Mouse (Mus musculus) heart, postnatal 10 days (tissue): ENCODE results near the gene Zfp689. TPM values are rescaled to one million over a fixed set of nuclear protein-coding genes. Genes with fewer than 3 reads are reported as not detected.
"Not testable (repeated sequence)": the region's sequence is repeated elsewhere in the genome, so short reads cannot be mapped to it uniquely, and the experiment has no call there.

Experiments
- DNase-seq, 2 experiments: peaks; one replicate each; pipeline ENCODE4 v3.0.0; 2021
- intact Hi-C: fragments of 180-260 bp; cut with DNase I; formaldehyde crosslinking; loops from one replicate; pipeline ENCODE4 v1.15.1; 2025
- microRNA-seq, 2 experiments: library from miRNA; unstranded; fragments of <30 nt; microRNA quantifications; one replicate each; pipeline ENCODE4 v1.2.0; 2022
- total RNA-seq, 2 experiments: library from RNA; stranded (reverse); gene quantifications; 2 replicates each; pipeline ENCODE4 v1.2.3; 2021

Gene Zfp689
- total RNA-seq, 2 experiments from 2014 or later, result 2.7 to 3.0 TPM

GRCm38 (mm10) chr7:127411418-127411817, 37.5 kb downstream of the Zfp689 start:
- intact Hi-C loops, result no loop called here

GRCm38 (mm10) chr7:127406002-127406987, 42.7 kb downstream of the Zfp689 start, which contains the start of gene Zfp764:
TSS of gene Zfp764 (minus strand) at chr7:127406822.
- DNase-seq, result peak; percentile 90 to 95
- intact Hi-C loops, result loop anchor here (5.0 kb wide), 2 partner anchors 44 to 66 kb away; no protein-coding TSS in a partner anchor

More at GRCm38 (mm10) chr7:127411418-127411817, 37.5 kb downstream of the Zfp689 start:
- DNase-seq, result no peak

GRCm38 (mm10) chr7:127404101-127404500, 44.9 kb downstream of the Zfp689 start:
- DNase-seq, intact Hi-C loops: not testable (repeated sequence)

- DNase-seq, result no peak
- intact Hi-C loops, result no loop called here
Measured at GRCm38 (mm10) chr7:127402980-127403379, 46.0 kb downstream of the Zfp689 start.

DNA sequence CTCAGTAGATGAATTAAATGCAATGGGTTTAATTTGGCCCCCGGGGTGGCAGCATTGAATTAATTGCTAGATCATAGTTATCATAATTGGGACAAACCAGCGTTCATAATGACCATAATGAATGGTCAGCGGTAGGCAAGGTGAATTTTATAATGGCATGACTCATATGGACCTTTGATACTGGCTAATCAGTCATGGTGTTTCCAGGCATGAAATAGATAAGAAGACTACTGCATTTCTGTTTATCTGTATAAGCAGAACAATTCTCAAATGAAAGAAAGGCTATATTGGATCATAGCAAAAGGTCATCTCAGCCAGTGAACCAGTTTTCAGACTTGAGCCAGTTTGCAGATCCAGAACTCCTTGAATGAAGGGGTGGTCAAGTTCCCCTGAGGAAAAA, 48.6 kb downstream of the Zfp689 start:
- intact Hi-C loops, result no loop called here
- DNase-seq, result no peak

DNA sequence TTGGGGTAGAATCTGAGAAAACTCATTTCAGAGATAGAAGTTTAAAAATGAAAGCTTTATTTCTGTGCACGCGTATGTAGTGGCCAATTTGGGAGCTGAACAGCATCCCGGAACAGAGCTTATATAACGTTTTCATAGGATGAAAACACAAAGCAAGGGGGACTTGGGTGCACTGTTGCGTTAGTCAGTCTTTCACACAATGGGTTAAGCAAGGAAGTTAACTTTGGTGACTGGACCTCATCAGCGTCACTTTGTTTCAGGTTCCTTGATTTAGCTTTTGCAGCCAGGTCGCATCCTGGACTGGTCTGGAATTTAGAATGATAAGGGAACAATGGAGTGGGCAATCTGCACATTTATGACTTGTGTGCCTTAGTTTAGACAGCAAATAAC, 55.0 kb downstream of the Zfp689 start:
- intact Hi-C loops, result no loop called here
- DNase-seq, result no peak

- DNase-seq, result peak; percentile 99
- intact Hi-C loops, result no loop called here
Measured at GRCm38 (mm10) chr7:127393157-127393943, 55.6 kb downstream of the Zfp689 start, which contains the start of gene E430018J23Rik. TSS of gene E430018J23Rik (minus strand) at chr7:127393629.

- no peak for DNase-seq
- intact Hi-C loops, result no loop called here
Measured at GRCm38 (mm10) chr7:127392251-127392824, 56.6 kb downstream of the Zfp689 start.

Small RNA genes lying within 50 kb of the gene (microRNA-seq; reads per million reads assigned to microRNA genes)
- gene Gm47278, result 0 reads per million in 2 experiments
- 0 to 0.35 reads per million in 2 experiments for gene Mir7060

Other genes starting within 250 kb of the Zfp689 start
- gene Tbc1d10b, start 240.7 kb downstream of the Zfp689 start, total RNA-seq, result 10 to 100 TPM; 35.3 to 37.2 TPM
- gene Mylpf, start 240.3 kb downstream of the Zfp689 start, total RNA-seq, result 1 to 10 TPM; 1.7 to 2.5 TPM
- gene Zfp553, start 216.1 kb downstream of the Zfp689 start, total RNA-seq, result 1 to 10 TPM; 6.8 to 8.8 TPM
- 10 to 100 TPM; 11.5 to 15.5 TPM for gene Sept1, start 216.0 kb downstream of the Zfp689 start, total RNA-seq
- 10 to 100 TPM; 14.3 to 15.9 TPM for gene Zfp771, start 204.9 kb downstream of the Zfp689 start, total RNA-seq
- gene Dctpp1, start 188.4 kb downstream of the Zfp689 start, total RNA-seq, result 10 to 100 TPM; 45.2 to 48.5 TPM
- 10 to 100 TPM; 39.4 to 49.4 TPM for gene Sephs2, start 175.1 kb downstream of the Zfp689 start, total RNA-seq
- 1 to 10 TPM; 2.8 to 3.7 TPM for gene Itgal, start 152.9 kb downstream of the Zfp689 start, total RNA-seq
- 10 to 100 TPM; 40.4 to 43.0 TPM for gene Zfp768, start 103.6 kb downstream of the Zfp689 start, total RNA-seq
- 1 to 10 TPM; 5.5 to 5.6 TPM for gene Zfp747, start 73.1 kb downstream of the Zfp689 start, total RNA-seq
- gene 9130019O22Rik, start 62.0 kb downstream of the Zfp689 start, total RNA-seq, result 1 to 10 TPM; 2.9 to 3.2 TPM
- gene E430018J23Rik, start 55.5 kb downstream of the Zfp689 start, total RNA-seq, result 1 to 10 TPM; 4.7 to 5.7 TPM
- gene Zfp764, start 42.3 kb downstream of the Zfp689 start, total RNA-seq, result 1 to 10 TPM; 4.7 TPM
- gene Zfp688, start 27.1 kb downstream of the Zfp689 start, total RNA-seq, result 1 to 10 TPM; 3.8 to 6.2 TPM
- 10 to 100 TPM; 27.1 to 27.4 TPM for gene Prr14, start 10.5 kb upstream of the Zfp689 start, total RNA-seq
- gene Fbrs, start 30.0 kb upstream of the Zfp689 start, total RNA-seq, result 10 to 100 TPM; 41.6 to 42.1 TPM
- 10 to 100 TPM; 67.8 to 74.8 TPM for gene Srcap, start 62.8 kb upstream of the Zfp689 start, total RNA-seq
- gene Gm42715, start 70.4 kb upstream of the Zfp689 start, total RNA-seq, result 10 to 100 TPM; 14.1 to 14.3 TPM
- gene Tmem265, start 112.2 kb upstream of the Zfp689 start, total RNA-seq, result not detected
- 10 to 100 TPM; 21.0 to 21.1 TPM for gene Phkg2, start 124.2 kb upstream of the Zfp689 start, total RNA-seq
- gene Ccdc189, start 139.4 kb upstream of the Zfp689 start, total RNA-seq, result 1 to 10 TPM; 7.3 to 8.7 TPM
- 10 to 100 TPM; 54.3 to 57.0 TPM for gene Rnf40, start 139.6 kb upstream of the Zfp689 start, total RNA-seq
- 10 to 100 TPM; 32.4 to 35.1 TPM for gene Zfp629, start 166.6 kb upstream of the Zfp689 start, total RNA-seq